Mouse (Mus musculus) yolk sac, embryonic 10.5 days (tissue): ENCODE measurements around the gene Tarm1.

Experiments used
- DNase-seq: peaks from one replicate; pipeline ENCODE4 v3.0.0-alpha.2; 2017; ENCODE audit warnings: low spot score

The Tarm1 gene

DNA sequence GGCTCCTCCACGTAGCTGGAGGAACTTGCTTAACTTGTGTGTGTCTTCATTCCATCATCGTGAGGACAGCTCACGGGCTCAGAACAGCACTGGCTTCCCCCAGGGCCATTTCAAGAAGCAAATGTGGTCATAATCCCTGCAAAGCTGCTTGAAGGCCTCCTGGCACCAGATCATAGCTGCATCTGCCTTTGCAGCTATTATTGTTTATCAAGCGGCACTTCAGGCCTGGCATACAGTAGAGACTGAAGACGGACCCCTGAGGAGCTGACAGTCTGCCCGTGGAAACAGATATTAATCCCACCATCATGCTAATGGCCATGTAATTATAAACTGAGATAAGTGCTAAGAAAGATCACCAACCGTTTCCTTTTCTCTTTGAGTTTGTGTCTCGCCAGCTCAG, 61.9 kb downstream of the Tarm1 start:
- DNase-seq: no peak

- no peak for DNase-seq
These were observed 62.4 kb downstream of the Tarm1 start for GRCm38 (mm10) chr7:3439984-3440383.

DNA sequence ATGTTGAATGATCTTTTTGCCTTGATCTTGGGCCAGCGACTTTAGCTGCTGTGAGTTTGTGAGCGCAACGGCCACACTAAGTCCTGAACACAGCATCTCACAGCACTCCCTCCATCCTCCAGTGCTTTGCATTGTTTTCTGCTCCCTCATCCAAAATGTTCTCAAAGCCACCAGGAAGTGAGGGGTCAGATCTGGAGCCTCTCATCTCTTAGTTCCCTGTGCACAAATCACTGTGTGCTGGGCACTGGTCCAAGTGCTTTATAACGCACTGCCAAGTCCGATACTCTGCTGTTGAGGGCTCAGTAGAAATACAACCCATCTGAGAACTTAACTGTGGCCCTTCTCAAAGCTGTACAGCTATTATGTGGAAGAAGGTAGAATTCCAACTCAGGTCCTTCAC, 64.5 kb downstream of the Tarm1 start:
- DNase-seq: no peak
